Mouse (Mus musculus): Measurements from ENCODE around the gene Zfp62. TPM values are rescaled to one million over a fixed set of nuclear protein-coding genes. Genes with fewer than 3 reads are reported as not detected.
"Not testable (repeated sequence)": the region's sequence is repeated elsewhere in the genome, so short reads cannot be mapped to it uniquely, and the experiment has no call there.

Zfp62 gene
- total RNA-seq, 1 experiment, result 25.2 TPM

DNA sequence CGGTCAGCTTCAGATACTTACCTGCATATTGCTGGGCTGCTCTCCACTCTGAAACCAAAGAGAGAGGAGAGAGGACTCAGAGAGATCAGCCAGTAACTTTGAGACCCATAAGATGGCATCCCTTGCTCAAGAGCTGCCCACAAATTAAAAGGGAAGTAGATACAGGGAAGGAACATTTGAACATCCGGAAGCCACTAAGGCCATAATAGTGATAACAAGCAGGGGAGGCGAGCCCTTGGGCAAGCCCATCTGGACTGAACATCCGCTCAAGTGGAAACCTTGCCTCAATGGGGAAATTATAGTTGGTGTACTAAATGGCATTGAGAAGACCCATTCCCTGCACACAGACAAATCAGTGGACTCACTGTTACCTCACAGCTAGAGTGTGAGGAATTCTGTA is 32.5 kb upstream of the Zfp62 start:
- Histone ChIP-seq H3K9me3 (ENCODE audit: control insufficient read depth, insufficient read depth, low read depth, low read length) (no peaks in the 10 kb centered on the region), H3K4me3 (ENCODE audit: insufficient read depth in 1 of 2, low read depth in 1 of 2, low read length in 2 of 2, poor library complexity in 1 of 2, severe bottlenecking in 1 of 2) (no peak overlapping the region), H3K4me1 (ENCODE audit: control insufficient read depth in 2 of 2, insufficient read depth in 2 of 2, low read length in 2 of 2, poor library complexity in 1 of 2) (peaks cover 0 to 10% of the 10 kb centered on the region in 2 experiments; a peak in 2 of 4 replicates), H3K36me3 (ENCODE audit: control insufficient read depth, insufficient read depth, low read length, poor library complexity, severe bottlenecking) (no peaks in the 10 kb centered on the region), H3K9ac (ENCODE audit: insufficient read depth, low read depth, low read length, poor library complexity, severe bottlenecking) (no peak overlapping the region), H3K27ac (ENCODE audit: insufficient read depth, low read depth, low read length, poor library complexity, severe bottlenecking) (no peak overlapping the region)
- DNase-seq (ENCODE audit: low read depth, low spot score), result no peak
- no peak for TF ChIP-seq ZNF384 (IDR thresholded peaks at IDR 0.05; ENCODE audit: low read depth, low read length)
- TF ChIP-seq CHD2 (IDR thresholded peaks at IDR 0.05; ENCODE audit: low read depth, low read length), result no peak
- TF ChIP-seq ZC3H11A (IDR thresholded peaks at IDR 0.05; ENCODE audit: borderline replicate concordance, low read depth, low read length), result no peak
- TF ChIP-seq HCFC1 (IDR thresholded peaks at IDR 0.05; ENCODE audit: borderline replicate concordance, insufficient read depth, low read length), result no peak
- no peak for TF ChIP-seq MAFK (IDR thresholded peaks at IDR 0.05; ENCODE audit: insufficient read depth, low read depth, low read length)
- in situ Hi-C loops (cut with MboI; ENCODE audit: low sequenced_read_pairs in 2 of 2, unreplicated experiment in 2 of 2), result no loop called here

DNA sequence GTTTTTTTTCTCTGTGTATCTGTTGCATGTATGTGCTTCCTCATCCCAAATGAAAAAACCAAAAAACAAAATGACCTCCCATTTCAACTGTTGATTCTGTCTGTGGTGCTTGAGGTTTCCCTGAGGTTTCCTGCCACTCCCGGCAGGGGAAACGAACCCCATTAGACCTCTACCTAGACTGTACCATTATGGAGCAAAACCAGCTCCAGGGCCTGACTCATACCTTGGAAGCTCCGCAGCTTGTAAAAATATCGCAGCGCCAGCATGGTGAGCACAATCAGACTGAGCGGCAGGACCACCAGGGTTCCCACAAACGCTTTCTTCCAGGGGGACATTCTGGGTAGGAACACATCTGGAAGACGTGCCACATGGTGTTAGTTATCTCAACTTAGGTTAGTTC is 27.7 kb upstream of the Zfp62 start:
- H3K9ac ChIP-seq (ENCODE audit: insufficient read depth, low read depth, low read length, poor library complexity, severe bottlenecking), result no peak overlapping the region
- TF ChIP-seq MAFK (IDR thresholded peaks at IDR 0.05; ENCODE audit: insufficient read depth, low read depth, low read length) (no peak), ZNF384 (IDR thresholded peaks at IDR 0.05; ENCODE audit: low read depth, low read length) (no peak), ZC3H11A (IDR thresholded peaks at IDR 0.05; ENCODE audit: borderline replicate concordance, low read depth, low read length) (no peak), HCFC1 (IDR thresholded peaks at IDR 0.05; ENCODE audit: borderline replicate concordance, insufficient read depth, low read length) (no peak), CHD2 (IDR thresholded peaks at IDR 0.05; ENCODE audit: low read depth, low read length) (no peak)
- in situ Hi-C loops (cut with MboI; ENCODE audit: low sequenced_read_pairs in 2 of 2, unreplicated experiment in 2 of 2), result no loop called here
- no peak overlapping the region for H3K4me3 ChIP-seq (ENCODE audit: insufficient read depth in 1 of 2, low read depth in 1 of 2, low read length in 2 of 2, poor library complexity in 1 of 2, severe bottlenecking in 1 of 2)
- no peaks in the 10 kb centered on the region for H3K9me3 ChIP-seq (ENCODE audit: control insufficient read depth, insufficient read depth, low read depth, low read length)
- no peak for DNase-seq (ENCODE audit: low read depth, low spot score)
- no peaks in the 10 kb centered on the region for H3K36me3 ChIP-seq (ENCODE audit: control insufficient read depth, insufficient read depth, low read length, poor library complexity, severe bottlenecking)
- H3K4me1 ChIP-seq (ENCODE audit: control insufficient read depth in 2 of 2, insufficient read depth in 2 of 2, low read length in 2 of 2, poor library complexity in 1 of 2), result peaks cover 0 to 8% of the 10 kb centered on the region in 2 experiments; a peak in 2 of 4 replicates
- no peak overlapping the region for H3K27ac ChIP-seq (ENCODE audit: insufficient read depth, low read depth, low read length, poor library complexity, severe bottlenecking)

DNA sequence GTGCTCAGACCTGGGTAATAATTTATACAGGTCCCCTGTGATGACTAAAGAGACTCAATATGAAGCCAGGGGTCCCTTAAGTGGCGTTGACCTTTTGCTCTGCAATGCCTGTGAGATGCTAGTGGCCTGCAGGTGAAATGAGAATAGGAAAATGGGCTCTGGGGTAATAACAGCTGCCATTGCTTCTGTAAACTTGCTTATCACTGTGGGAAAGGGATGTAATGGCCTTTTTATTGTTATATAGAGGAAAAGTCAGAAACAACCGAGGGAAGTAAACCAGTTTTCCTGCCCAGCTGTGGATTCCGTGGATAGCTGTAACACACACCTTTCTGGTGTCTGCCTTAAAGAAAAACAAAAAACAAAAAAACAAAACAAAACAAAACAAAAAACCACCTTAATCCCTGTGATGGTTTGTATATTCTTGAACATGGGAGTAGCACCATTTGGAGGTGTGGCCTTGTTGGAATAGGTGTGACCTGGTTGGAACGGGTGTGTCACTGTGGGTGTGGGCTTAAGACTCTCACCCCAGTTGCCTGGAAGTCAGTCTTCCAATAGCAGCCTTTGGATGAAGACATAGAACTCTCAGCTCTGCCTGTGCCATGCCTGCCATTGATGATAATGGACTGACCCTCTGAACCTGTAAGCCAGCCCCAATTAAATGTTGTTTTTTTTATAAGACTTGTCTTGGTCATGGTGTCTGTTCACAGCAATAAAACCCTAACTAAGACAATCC is 26.9 kb upstream of the Zfp62 start:
- H3K27ac ChIP-seq (ENCODE audit: insufficient read depth, low read depth, low read length, poor library complexity, severe bottlenecking); H3K36me3 ChIP-seq (ENCODE audit: control insufficient read depth, insufficient read depth, low read length, poor library complexity, severe bottlenecking); H3K4me3 ChIP-seq (ENCODE audit: insufficient read depth in 1 of 2, low read depth in 1 of 2, low read length in 2 of 2, poor library complexity in 1 of 2, severe bottlenecking in 1 of 2); H3K9me3 ChIP-seq (ENCODE audit: control insufficient read depth, insufficient read depth, low read depth, low read length); H3K4me1 ChIP-seq (ENCODE audit: control insufficient read depth in 2 of 2, insufficient read depth in 2 of 2, low read length in 2 of 2, poor library complexity in 1 of 2); H3K9ac ChIP-seq (ENCODE audit: insufficient read depth, low read depth, low read length, poor library complexity, severe bottlenecking); DNase-seq (ENCODE audit: low read depth, low spot score); in situ Hi-C loops (cut with MboI; ENCODE audit: low sequenced_read_pairs in 2 of 2, unreplicated experiment in 2 of 2): not testable (repeated sequence)

DNA sequence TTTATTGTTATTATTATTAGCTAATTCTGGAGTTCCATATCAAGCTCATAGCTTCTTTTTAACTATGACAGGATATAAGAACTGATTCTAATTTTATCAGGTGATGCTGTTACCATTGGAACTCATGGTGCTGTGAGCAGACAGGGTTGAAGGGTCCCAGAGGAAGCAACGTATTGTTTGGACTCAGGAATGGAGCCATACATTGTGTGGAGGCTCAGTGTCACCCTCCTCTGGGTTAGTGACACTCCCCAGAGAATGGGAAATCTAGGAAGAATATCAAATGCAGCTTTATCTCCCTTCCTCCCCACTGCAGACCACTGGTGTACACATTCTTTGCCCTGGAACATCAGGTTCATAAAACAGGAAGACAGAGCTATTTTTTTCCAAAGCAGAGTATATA is 19.9 kb upstream of the Zfp62 start:
- Histone ChIP-seq H3K4me3 (ENCODE audit: insufficient read depth in 1 of 2, low read depth in 1 of 2, low read length in 2 of 2, poor library complexity in 1 of 2, severe bottlenecking in 1 of 2) (no peak overlapping the region), H3K36me3 (ENCODE audit: control insufficient read depth, insufficient read depth, low read length, poor library complexity, severe bottlenecking) (no peaks in the 10 kb centered on the region), H3K9me3 (ENCODE audit: control insufficient read depth, insufficient read depth, low read depth, low read length) (no peaks in the 10 kb centered on the region), H3K27ac (ENCODE audit: insufficient read depth, low read depth, low read length, poor library complexity, severe bottlenecking) (no peak overlapping the region), H3K4me1 (ENCODE audit: control insufficient read depth in 2 of 2, insufficient read depth in 2 of 2, low read length in 2 of 2, poor library complexity in 1 of 2) (no peaks in the 10 kb centered on the region), H3K9ac (ENCODE audit: insufficient read depth, low read depth, low read length, poor library complexity, severe bottlenecking) (no peak overlapping the region)
- TF ChIP-seq ZNF384 (IDR thresholded peaks at IDR 0.05; ENCODE audit: low read depth, low read length) (no peak), MAFK (IDR thresholded peaks at IDR 0.05; ENCODE audit: insufficient read depth, low read depth, low read length) (no peak), HCFC1 (IDR thresholded peaks at IDR 0.05; ENCODE audit: borderline replicate concordance, insufficient read depth, low read length) (no peak), CHD2 (IDR thresholded peaks at IDR 0.05; ENCODE audit: low read depth, low read length) (no peak), ZC3H11A (IDR thresholded peaks at IDR 0.05; ENCODE audit: borderline replicate concordance, low read depth, low read length) (no peak)
- no peak for DNase-seq (ENCODE audit: low read depth, low spot score)
- in situ Hi-C loops (cut with MboI; ENCODE audit: low sequenced_read_pairs in 2 of 2, unreplicated experiment in 2 of 2), result no loop called here

DNA sequence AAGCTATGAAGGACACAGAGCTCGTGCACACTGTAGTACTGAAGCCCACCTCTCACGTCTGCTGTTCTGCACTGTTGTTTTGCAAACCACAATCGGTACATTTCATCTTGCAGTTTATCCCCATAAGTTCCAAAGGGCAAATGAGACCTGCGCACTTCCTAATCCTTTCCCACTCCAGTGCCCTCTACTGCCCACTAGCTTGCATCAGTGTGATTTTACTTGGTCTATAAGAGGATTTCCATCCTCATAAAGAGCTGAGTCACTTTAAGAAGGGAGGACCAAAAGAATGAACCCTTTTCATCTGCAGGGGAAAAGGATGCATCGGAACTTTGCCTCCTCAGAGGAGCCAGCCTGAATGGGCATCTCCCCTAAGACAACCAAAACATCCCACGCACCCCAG is 16.6 kb upstream of the Zfp62 start:
- H3K9ac ChIP-seq (ENCODE audit: insufficient read depth, low read depth, low read length, poor library complexity, severe bottlenecking), result no peak overlapping the region
- H3K9me3 ChIP-seq (ENCODE audit: control insufficient read depth, insufficient read depth, low read depth, low read length), result no peaks in the 10 kb centered on the region
- no peak for DNase-seq (ENCODE audit: low read depth, low spot score)
- H3K4me3 ChIP-seq (ENCODE audit: insufficient read depth in 1 of 2, low read depth in 1 of 2, low read length in 2 of 2, poor library complexity in 1 of 2, severe bottlenecking in 1 of 2), result no peak overlapping the region
- in situ Hi-C loops (cut with MboI; ENCODE audit: low sequenced_read_pairs in 2 of 2, unreplicated experiment in 2 of 2), result loop anchor here in 1 of 2 experiments (5.0 kb wide), 1 partner anchor 81 kb away; no protein-coding TSS in a partner anchor
- H3K36me3 ChIP-seq (ENCODE audit: control insufficient read depth, insufficient read depth, low read length, poor library complexity, severe bottlenecking), result no peaks in the 10 kb centered on the region
- no peak overlapping the region for H3K27ac ChIP-seq (ENCODE audit: insufficient read depth, low read depth, low read length, poor library complexity, severe bottlenecking)
- TF ChIP-seq MAFK (IDR thresholded peaks at IDR 0.05; ENCODE audit: insufficient read depth, low read depth, low read length), result no peak
- no peak for TF ChIP-seq ZNF384 (IDR thresholded peaks at IDR 0.05; ENCODE audit: low read depth, low read length)
- no peak for TF ChIP-seq CHD2 (IDR thresholded peaks at IDR 0.05; ENCODE audit: low read depth, low read length)
- TF ChIP-seq ZC3H11A (IDR thresholded peaks at IDR 0.05; ENCODE audit: borderline replicate concordance, low read depth, low read length), result no peak
- no peaks in the 10 kb centered on the region for H3K4me1 ChIP-seq (ENCODE audit: control insufficient read depth in 2 of 2, insufficient read depth in 2 of 2, low read length in 2 of 2, poor library complexity in 1 of 2)

Measured in ES-E14 (cell line).